21 mouse cellular contexts compared by ENCODE assay signal in the genomic region with DNA sequence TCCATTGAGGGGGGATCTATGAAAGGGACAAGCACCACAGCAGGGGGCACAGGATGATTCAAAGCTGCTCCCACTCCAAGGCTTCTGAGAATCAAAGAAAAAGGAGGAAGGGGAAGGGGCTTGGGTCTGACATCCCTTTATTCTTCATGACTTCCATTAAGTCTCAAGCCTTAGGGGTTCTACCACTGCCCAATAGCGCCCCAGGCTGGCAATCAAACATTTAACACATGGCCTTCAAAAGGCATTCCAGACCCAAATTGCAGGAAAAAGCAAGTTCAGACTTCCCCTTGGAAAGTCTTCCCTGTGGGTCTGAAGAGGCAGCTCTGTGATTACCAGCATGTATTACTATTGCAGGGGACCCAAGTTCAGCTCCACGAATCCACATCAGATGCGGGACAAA.
DNase-seq lines count a peak whose midpoint lies in the region; ATAC-seq and TF ChIP-seq lines count a peak whose summit lies in the region.
"Had no signal": no experiment of that assay in that cellular context is flagged by ENCODE, and none has a peak within 500 bp of the region (broad histone marks: within the 10 kb centered on the region; RNA-seq: fewer than 3 reads in every experiment).

No protein-coding gene starts in this region.

- no peak overlapping the region for H3K9ac ChIP-seq in forebrain, embryonic 11.5 days (ENCODE audit: low read length)
- H3K9ac ChIP-seq: embryonic facial prominence, embryonic 15.5 days; forebrain, postnatal 0 days; heart, embryonic 13.5 days; hindbrain, embryonic 14.5 days had no signal

- H3K9me3 ChIP-seq in forebrain, embryonic 11.5 days (ENCODE audit: control insufficient read depth, low read length) = no peaks in the 10 kb centered on the region
- H3K9me3 ChIP-seq: embryonic facial prominence, embryonic 15.5 days; heart, embryonic 13.5 days had no signal

- no peak overlapping the region for H3K4me3 ChIP-seq in kidney, adult 2 months (ENCODE audit: insufficient read depth, low read depth, low read length)
- H3K4me3 ChIP-seq in forebrain, embryonic 11.5 days (ENCODE audit: low read depth, low read length) = no peak overlapping the region
- H3K4me3 ChIP-seq: embryonic facial prominence, embryonic 15.5 days; heart, embryonic 13.5 days had no signal

- peaks cover 3% of the 10 kb centered on the region; the same call in 1 of the 2 replicates for H3K4me1 ChIP-seq in kidney, adult 2 months (ENCODE audit: control insufficient read depth, insufficient read depth, low read length)
- H3K4me1 ChIP-seq in forebrain, embryonic 11.5 days (replicated peaks; ENCODE audit: control insufficient read depth, insufficient read depth, low read length) = no peaks in the 10 kb centered on the region
- H3K4me1 ChIP-seq: embryonic facial prominence, embryonic 15.5 days had no signal

- no peaks in the 10 kb centered on the region for H3K27me3 ChIP-seq in kidney, adult 2 months (replicated peaks; ENCODE audit: control insufficient read depth, insufficient read depth, low read length)
- H3K27me3 ChIP-seq in splenic B cell, adult 2 months (ENCODE audit: control insufficient read depth, insufficient read depth, low read length, poor library complexity, severe bottlenecking) = no peaks in the 10 kb centered on the region
- H3K27me3 ChIP-seq in forebrain, embryonic 11.5 days (ENCODE audit: control insufficient read depth, insufficient read depth, low read length) = no peaks in the 10 kb centered on the region
- H3K27me3 ChIP-seq: embryonic facial prominence, embryonic 15.5 days; heart, embryonic 13.5 days had no signal

- TF ChIP-seq CTCF in kidney, adult 2 months (conservative IDR thresholded peaks at IDR 0.05; ENCODE audit: insufficient read depth, insufficient read length, low read depth, low read length) = 0 out of 2 replicates have a peak, but pooled peaks have one; percentile 2

- no peak overlapping the region for H3K4me2 ChIP-seq in forebrain, embryonic 11.5 days (ENCODE audit: low read depth, low read length, severe bottlenecking)
- H3K4me2 ChIP-seq: embryonic facial prominence, embryonic 15.5 days; heart, embryonic 13.5 days; hindbrain, embryonic 14.5 days had no signal

- H3K27ac ChIP-seq in kidney, adult 2 months (ENCODE audit: insufficient read depth, low read depth, low read length) = no peak overlapping the region
- no peak overlapping the region for H3K27ac ChIP-seq in forebrain, embryonic 11.5 days (ENCODE audit: low read depth, low read length)
- H3K27ac ChIP-seq: embryonic facial prominence, embryonic 15.5 days; heart, embryonic 13.5 days; hindbrain, embryonic 14.5 days had no signal

- no peak for TF ChIP-seq POLR2A in kidney, adult 2 months (IDR thresholded peaks at IDR 0.05; ENCODE audit: low read depth, low read length)

- ATAC-seq in forebrain, embryonic 11.5 days (replicated peaks; ENCODE audit: low FRiP score) = no peak
- ATAC-seq: forebrain, postnatal 0 days had no signal

- no peaks in the 10 kb centered on the region for H3K36me3 ChIP-seq in kidney, adult 2 months (ENCODE audit: control insufficient read depth, insufficient read depth, low read length)
- no peaks in the 10 kb centered on the region for H3K36me3 ChIP-seq in splenic B cell, adult 2 months (ENCODE audit: control insufficient read depth, insufficient read depth, low read length, poor library complexity, severe bottlenecking)
- H3K36me3 ChIP-seq in forebrain, embryonic 11.5 days (ENCODE audit: control insufficient read depth, insufficient read depth, low read length) = no peaks in the 10 kb centered on the region
- H3K36me3 ChIP-seq: embryonic facial prominence, embryonic 15.5 days; heart, embryonic 13.5 days had no signal

- peak; percentile 12 for DNase-seq in adrenal gland, postnatal 10 days
- DNase-seq in adrenal gland, postnatal 4 days (ENCODE audit: low spot score in 2 of 2) = no peak
- no peak for DNase-seq in kidney, adult 2 months
- no peak for DNase-seq in kidney, adult 11 months
- DNase-seq in retina, postnatal 1 day = peak; percentile 24
- no peak for DNase-seq in retina, embryonic 14.5 days (ENCODE audit: low spot score)
- peak; percentile 21 for DNase-seq in splenic B cell, adult 2 months (ENCODE audit: low read depth, low spot score)
- no peak for DNase-seq in forebrain, embryonic 11.5 days (ENCODE audit: low spot score)
- DNase-seq: adrenal gland, adult 8-10 months; cerebellum, adult 11-12 months; cerebellum, postnatal 25 days; forebrain, postnatal 0 days; gastrocnemius, postnatal 10 days; heart, adult 11 months; left cerebral cortex, postnatal 4 days; lung, adult 18-20 months; lung, postnatal 36 days; right cerebral cortex, adult 18-20 months had no signal

- WGBS in kidney, adult 2 months = 83% methylated on average over 3 of the region's 3 CpGs
- WGBS in forebrain, embryonic 11.5 days = 90% methylated on average over 3 of the region's 3 CpGs

Comparison
In these comparisons a context has a peak if more than half of its experiments do, and no peak if none do; other contexts are left out.
1. DNase-seq: peak in adrenal gland, postnatal 10 days (single experiment), retina, postnatal 1 day (single experiment) and splenic B cell, adult 2 months (single experiment); none in adrenal gland, postnatal 4 days (0 of 2), kidney, adult 2 months (single experiment), kidney, adult 11 months (single experiment), retina, embryonic 14.5 days (single experiment) and forebrain, embryonic 11.5 days (single experiment).